Mouse (Mus musculus) kidney, postnatal 10 days (tissue): ENCODE results near the gene Gnb1.

ENCODE experiments used
- DNase-seq: peaks from one replicate; pipeline ENCODE4 v3.0.0; 2021; ENCODE audit warnings: mixed read lengths

Gnb1 gene

DNA sequence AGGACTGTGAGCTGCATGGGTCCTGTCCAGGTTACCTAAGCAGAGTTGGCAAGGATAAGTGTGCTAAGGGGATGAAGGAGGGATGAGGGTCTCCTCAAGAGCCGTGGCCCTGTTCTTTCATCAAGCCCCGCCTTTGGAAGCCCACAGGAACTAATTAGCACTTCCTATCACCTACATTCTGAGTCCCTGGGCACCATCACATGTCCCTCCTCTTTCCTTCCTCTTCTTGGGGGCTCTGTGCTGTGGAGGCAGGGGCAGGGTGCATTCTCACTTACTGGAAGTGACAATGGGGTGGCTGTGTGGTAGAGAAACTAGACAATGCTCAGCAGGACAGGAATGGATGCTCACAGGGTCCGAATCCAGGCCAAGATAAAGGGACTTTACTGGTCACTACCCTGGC is 3.4 kb upstream of the Gnb1 start:
- DNase-seq, result no peak

DNA sequence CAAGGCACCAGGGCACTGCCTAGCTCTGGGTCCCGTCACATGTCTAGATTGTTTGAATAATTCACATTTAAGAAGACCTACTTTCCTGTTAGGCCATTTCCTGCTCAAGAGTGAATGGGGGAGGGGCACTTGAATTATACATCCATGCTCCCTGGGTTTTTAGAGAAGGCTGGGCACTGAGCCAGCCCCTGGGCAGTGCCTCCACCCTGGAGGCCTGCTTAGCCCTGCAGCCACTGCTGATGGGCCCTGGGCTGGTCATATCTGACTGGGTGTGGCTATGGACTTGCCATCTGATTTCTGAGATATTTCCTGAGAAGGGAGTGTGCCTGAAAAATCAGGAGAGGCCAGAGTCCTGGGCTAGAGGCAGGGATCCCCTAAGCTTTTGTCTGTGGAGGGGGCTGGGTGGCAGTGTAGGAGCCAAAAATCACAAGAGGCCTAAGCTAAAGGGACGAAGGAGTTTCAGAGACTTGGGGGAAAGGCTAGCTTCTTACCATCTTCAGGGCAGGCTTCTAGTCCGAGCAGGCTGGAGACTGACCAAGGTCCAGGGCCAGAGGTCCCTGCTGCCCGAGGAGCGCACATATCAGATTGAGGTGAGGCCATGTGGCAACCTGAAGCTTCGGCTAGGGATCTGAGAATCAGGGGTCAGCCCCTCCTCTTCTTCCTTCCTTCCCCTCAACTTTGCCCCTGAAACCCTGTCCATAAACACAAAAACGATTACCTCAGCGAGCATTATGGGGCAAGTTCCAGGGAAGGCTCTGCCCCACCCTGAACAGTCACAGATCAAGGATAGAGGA is 2.7 kb upstream of the Gnb1 start:
- DNase-seq, result peak; percentile 88

DNA sequence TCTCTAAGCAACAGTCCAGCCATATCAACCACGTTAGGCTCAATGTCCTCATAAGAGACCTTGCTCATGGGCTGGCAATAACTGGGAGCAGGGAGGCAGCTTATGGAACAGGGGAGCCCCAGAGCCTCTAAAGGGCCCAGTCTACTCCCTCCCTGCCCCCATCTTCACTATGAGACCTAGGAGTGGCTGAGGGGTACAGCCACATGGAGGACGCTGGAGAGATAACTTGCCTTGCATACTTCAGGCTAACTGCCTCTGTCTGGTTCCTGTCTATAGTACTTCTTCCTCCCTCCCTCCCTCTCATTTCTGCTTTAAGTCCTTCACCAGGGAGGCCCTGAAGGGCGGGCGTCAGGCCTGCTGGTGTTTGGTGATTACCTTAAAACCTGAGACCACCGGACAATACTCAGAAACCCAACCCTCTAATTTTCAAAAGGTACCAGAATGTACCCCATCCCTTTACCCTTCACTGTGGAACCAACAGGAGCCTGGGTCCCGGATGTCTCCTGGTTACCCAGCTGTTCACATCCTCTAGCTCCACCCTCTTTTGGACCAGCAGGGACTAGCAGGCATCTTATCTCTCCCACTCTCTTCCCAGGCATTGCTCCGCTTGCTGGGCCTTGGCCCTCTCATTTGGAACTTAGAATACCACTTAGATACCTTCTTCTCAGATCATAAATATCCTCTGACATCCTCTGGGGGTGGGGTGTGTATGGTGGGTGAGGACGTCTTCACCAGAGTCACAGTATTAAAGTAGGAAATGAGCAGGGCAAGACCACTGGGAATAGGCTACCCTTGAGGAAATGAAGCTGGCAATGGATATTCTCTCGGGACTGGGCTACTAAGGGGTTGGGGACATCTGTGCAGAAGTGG is 1.8 kb upstream of the Gnb1 start:
- no peak for DNase-seq

DNA sequence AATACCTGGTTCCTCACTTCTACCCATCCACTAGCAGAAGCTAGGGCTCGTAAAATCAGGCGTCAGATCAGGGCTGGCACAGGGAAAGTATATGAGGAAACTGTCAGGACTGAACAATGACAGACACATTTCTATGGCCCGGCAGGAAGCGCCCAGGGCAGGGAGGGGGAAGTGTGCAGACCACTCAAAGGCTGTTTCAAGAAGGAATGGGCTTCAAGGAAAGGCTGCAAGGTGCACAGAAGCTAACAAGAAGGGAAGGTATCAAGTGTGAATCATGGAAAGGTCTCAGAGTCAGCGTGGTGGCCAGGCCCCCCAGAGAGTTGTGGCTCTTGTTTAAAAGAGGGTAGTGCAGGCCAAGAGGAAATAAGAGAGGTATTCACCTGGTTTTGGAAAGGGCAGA is 705 bp upstream of the Gnb1 start:
- no peak for DNase-seq

DNA sequence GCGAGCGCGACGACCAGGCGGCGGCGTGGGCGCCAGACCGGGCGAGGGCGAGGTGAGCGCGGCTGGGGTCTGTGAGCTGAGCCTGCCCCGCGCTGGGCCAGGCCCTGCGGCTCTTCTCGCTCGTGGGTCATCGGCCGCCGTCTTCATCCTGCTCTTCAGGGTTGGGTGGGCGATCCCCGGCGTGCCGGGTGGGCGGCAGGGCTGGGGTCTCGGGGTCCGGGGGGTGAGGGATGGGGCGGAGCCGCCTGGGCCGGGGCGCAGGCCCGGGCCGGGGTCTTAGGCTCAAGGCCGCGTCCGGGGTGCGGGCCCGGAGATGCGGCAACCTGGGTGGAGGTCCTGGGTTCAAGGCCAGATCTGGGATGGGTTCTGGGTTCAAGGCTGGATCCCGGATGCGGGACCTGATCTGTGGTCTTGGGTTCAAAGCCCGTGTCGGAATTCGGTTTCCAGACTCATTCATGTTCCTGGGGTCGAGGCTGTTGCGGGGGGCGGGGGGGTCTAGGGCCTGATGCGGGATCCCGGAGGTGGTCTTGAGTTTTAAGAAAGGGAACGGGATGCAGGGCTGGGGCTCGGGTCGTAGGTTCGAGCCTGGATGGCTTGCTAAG is 469 bp downstream of the Gnb1 start:
- no peak for DNase-seq

DNA sequence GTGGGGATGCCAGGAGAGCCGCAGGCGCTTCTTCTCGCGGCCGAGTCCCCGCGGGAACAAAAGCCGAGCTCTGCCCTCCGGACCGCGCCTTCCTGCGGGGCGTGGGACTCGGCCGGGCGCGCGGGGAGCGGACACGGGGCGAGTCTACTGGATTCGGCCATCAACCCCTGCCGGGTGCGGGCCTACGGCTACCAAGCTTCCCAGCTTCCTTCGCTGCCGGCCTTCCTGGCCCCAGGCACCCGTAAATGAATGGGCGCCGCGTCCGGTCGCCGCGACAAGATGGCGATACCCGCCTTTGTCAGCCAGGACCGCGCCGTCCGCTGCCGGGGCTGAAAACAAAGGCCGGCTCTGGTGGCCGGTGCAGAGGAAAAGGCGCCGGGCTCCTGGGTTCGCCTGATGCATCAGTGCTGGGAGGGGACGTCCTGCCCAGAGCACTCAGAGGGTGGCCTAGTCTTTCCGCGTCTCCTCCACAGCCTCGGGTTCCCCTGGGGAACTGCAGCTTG is 1.0 kb downstream of the Gnb1 start:
- peak; percentile 76 for DNase-seq

DNA sequence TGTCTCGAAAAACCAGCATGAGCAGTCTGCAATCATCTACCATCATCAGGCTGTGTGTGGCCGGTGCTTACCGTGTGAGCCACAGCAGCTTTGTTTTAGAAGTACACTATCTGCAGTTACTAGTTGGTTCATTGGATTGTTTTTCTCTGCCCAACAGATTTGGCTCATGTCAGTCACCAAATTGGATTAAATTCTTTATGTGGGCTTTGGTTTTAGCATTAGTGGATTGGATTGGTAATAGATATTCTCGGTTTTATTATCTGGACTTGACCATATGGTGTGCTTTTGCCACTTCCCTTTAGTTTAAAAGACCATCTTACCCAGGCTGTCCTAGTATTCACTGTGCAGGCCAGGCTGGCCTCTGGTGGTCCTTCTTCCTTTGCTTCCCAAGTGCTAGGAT is 3.7 kb downstream of the Gnb1 start:
- no peak for DNase-seq

DNA sequence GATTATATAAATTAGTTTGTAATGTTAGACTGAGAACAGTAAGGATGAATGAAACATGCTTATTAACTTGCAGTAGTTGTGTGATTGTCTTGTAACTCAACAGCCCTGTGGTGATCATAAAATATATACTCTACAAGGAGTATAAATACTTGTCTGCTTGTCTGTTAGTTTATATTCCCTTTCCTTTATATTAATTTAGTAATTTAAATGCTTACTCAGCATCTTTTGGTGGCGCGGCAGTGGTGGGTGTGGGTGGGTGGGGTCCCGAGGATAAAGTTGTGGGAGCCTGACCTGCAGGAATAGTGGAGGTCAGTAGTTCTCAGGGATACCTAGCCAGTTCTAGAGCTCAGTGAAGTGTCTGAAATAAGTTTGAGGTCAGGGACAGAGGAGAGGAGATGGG is 6.8 kb downstream of the Gnb1 start:
- no peak for DNase-seq

DNA sequence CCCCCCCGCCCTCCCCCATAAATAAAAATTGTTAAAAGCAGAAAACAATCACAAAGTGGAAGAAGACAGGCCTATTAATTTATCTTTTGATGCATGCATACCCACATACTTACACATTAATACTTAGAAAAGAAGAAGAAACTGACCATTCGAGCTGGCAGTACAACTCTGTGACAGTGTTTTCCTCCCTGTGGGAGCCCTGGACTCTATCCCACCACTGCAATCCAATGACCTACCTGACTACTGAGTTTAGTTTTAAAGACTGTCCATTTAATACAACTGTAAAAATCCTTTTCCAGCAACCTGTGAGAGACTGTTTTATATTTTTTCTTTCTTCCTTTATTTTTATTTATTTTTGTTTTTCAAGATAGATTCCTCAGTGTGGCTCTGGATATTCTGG is 10.0 kb downstream of the Gnb1 start:
- DNase-seq, result no peak

DNA sequence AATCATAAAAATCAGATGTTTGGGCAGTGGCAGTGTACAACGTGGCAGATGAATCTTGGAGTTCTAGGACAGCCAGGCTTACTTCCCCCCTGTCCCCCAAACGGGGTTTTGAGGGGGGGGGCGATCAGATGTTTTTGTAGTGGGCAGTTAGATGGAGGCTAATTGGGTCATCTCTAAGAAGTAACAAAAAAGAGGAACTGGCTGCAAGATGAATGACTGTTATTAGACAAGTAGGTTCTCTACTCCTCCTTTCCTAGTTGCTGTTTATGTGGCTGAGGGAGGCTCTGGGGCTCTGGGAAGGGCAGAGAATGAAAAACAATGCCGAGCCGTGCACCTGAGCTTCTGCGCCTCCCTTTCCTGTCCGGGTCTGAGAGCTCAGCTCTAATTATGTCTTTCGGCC is 13.9 kb downstream of the Gnb1 start:
- DNase-seq, result no peak

DNA sequence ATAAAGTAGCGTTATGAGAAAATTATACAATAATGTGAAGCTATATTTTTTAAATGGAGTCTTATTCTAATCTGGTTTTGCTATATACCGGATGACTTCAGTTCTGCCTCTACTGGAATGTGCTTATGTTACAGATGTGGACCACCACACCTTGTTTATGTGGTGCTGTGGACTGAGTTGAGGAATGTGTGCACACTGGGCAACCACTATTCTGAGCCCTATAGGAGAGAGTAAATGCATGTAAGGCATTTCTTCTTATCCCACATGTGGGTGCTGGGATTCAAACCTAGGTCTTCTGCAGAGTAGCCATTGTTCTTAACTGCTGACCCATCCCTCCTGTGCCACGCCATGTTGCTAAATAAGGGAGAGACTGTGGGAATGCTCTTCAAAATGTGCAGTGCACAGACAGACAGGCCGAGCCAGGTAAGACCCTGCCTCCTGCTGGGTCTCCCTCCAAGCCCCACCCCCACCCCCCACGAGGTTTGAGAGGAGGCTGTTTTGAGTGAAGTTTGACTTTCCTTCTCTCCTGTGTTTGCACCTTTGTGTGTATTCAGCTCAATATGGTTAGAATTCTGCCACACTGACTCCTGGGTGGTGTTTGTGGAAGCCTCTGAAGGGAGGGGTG is 14.6 kb downstream of the Gnb1 start:
- DNase-seq, result no peak

DNA sequence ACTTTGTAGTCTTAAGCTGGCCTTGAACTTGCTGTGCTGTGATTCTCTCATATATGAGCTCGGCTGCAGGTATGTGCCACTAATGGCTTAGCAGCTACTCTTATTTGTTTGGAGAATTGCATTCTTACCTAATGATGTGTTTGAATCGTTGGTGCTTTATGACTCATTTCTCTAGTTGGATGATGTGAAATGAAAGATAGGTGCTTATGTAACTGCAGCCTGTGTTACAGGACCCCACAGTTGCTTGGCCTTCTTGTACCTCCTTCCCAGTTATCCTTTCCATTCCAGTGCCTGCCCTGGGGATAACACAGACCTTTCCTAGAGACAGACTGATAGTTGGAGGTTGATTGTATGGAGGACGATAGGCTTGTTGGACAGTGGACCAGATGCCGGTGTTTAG is 17.5 kb downstream of the Gnb1 start:
- DNase-seq, result no peak

DNA sequence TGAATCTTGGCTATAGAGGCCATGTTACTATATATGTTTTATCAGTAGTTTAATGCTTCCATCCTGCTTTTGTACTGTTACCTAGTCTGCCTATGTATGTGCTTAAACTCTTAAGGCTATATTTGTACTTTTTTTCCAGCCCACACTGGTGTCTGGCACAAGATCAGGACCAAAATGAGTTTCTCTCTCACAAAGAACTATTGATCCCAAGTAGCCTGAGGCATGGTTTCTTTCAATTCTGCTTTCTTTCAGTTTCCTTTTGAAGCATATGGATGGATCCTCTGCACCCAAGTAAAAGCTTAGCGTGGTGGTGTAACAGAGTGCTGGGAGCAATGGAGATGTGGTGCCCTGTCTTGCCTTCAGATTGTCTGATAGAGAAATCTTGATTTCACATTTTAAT is 19.8 kb downstream of the Gnb1 start:
- no peak for DNase-seq

DNA sequence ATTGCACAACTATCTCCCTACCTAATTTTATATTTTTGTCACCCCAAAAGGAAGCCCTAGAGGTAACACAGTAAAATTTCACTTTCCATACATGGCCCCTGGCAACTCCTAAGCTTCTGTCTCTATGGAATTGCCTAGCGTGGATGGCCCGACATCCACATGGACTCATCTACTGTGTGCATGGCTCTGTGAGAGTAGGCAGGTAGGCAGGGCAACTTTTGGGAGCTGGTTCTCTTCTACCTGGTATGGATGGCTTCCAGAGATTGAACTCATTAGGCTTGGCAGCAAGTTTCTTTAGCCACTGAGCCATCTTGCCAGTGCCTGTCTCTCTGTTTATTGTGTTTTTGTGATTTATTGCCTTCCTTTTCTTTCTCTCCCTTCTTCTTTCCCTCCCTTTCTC is 23.6 kb downstream of the Gnb1 start:
- DNase-seq, result no peak

DNA sequence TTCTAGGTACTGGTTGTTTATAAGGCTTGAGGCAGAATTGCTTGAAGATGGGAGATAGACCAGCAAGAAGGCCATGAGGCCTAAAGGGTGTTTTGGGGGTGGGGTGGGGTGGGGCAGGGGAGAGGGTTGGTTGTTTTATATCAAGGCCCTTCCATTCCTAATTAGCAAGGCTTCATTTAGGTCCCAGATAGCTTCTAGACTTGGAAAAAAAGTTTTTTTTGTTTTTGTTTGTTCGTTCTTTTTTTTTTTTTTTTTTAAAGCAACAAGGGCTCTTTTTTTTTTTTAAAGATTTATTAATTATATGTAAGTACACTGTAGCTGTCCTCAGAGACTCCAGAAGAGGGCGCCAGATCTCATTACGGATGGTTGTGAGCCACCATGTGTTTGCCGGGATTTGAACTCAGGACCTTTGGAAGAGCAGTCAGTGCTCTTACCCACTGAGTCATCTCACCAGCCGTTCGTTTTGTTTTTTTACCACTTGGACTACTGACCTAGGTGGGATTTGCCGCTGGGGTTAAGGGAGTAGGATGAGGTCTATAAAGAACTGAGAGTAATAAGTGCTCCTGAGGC is 26.9 kb downstream of the Gnb1 start:
- DNase-seq, result peak; percentile 20

DNA sequence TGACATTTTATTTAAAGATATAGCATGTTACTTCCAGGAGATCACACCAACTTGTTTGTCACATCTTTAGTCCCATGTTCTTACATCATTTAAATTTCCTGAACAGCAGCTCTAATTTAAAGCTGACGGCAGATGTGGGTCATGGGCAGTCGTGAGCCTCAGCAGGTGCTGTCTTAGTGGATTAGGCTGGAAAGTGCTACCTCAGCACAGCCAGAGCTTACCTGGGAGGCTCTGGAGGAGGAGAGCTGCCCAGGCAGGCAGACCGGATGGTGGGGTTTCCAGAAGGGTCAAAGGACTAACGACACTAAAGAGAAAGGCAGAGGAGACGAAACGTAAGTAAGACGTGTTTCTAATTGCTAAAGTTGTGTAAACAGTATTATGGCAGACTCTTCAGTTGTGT is 31.2 kb downstream of the Gnb1 start:
- DNase-seq, result peak; percentile 14

DNA sequence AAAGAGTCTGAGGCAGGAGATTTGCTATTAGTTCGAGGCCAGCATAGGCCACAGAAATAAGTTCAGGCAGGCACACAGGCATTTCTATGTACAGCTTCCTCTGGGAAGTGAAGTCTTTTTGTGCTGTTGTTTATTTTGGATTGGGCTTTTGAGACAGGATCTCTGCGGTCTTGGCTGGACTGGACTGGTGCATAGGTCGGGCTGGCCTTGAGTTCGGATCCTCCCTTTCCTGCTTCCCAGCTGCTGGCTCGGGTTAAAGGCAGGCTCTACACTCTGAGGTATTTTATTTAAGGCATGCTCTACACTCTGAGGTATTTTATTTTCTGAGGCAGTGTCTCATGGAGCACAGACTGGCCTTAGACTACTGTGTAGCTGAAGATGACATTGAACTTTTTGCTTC is 34.6 kb downstream of the Gnb1 start:
- peak; percentile 37 for DNase-seq

DNA sequence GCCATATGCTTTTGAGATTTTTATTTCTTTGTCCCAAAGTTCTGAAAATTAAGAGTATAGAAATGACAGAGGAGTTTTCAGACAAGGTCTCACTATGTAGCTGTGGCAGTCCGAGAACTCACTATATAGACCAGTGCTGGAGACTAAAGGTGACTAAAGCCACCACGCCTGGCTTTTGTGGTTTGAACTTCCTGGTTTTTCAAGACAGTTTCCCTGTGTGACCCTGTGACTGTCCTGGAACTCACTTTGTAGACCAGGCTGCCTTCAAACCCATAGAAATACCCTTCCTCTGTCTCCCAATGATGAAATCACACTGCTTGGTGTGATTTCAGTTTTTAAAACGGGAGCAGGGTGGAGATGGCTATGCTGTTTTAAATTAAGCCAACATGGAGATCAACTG is 38.1 kb downstream of the Gnb1 start:
- no peak for DNase-seq

DNA sequence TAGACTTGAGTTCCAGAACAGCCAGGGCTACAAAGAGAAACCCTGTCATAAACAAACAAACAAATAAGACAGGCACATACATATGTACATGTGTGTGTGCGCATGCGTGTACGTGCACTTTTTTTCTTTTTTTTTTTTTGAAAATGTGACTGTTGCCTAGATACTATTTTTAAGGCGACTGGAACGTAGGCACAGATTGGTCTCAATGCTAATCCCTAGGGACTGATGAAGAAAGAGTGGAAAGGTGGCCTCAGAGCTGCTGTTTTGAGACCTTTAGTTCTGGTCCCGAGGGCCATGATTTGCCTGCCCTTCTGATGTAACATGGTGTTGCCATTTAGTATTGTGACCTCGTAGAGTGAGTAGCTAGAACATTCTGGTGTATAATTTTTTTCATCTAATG is 58.8 kb downstream of the Gnb1 start:
- no peak for DNase-seq

DNA sequence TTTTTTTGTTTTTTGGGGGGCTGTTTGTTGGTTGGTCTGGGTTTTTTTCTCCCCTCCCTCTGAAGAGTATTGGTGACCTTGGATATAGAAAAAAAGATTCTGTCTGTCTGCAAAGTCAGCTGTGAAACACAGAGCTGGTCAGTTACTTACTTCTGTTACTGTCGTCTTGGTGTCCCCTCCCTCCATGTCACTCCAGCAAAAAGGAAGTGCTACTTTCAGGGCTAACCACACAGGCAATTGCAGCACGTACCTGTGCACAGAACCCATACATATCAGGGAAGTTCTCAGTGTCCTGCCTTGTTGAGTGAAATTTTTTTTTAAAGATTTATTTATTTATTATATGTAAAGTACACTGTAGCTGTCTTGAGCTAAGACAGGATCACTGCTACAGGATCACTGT is 59.3 kb downstream of the Gnb1 start:
- DNase-seq, result no peak

DNA sequence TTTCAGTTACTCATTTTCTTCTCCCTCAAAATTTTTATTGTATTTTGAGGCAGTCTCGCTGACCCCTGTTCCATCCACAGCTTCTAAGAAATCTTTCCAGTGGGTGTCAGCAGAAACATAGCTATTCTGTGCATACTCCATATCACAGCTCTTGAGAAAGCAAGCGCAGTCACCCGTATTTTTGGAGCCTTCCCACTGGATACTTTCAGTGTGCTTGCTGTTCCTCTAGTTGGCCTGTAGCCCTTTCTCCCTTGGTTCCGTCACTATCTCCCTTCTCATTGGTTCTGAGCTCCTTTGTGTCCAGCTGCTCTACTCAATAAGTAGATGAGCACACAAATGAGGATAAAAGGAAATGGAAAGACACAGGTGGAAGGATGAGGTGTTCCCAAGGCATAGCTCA is 59.9 kb downstream of the Gnb1 start:
- no peak for DNase-seq

DNA sequence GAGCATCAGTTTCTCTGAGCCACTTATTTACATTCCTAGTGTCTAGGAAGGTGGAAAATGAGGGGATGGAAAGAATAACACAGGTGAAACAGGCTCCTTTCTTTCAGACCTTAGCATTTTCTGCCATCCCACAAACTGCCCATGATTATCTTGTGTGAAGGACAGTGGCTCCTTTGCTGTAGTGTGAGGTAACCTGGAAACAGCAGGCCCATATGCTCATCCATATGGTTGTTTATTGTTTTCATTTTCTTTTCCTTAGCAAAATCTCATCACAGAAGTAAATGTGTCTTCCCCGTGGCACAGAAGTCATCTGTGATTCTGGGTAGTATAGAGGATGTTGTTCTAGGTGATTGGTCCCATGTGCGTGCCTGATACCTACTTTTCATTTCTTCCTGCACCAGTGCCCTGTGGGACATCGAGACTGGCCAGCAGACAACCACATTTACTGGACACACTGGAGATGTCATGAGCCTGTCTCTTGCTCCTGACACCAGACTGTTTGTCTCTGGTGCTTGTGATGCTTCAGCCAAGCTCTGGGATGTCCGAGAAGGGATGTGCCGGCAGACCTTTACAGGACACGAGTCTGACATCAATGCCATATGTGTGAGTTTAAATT is 61.9 kb downstream of the Gnb1 start:
- no peak for DNase-seq

DNA sequence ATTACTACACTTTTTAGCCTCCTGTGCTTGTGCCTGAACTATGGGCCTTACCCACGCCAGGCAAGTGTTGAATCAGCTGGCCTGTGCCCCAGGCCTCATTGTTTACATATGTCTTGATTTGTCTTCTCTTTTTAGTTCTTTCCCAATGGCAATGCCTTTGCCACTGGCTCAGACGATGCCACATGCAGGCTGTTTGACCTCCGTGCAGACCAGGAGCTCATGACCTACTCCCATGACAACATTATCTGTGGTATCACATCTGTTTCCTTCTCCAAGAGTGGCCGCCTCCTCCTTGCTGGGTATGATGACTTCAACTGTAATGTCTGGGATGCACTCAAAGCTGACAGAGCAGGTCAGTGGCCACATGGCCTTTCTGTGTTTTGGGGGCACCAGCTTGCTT is 63.7 kb downstream of the Gnb1 start:
- DNase-seq, result no peak
